Mouse (Mus musculus) brain, adult 2 months (tissue): ENCODE measurements around the gene Gm11127.
"Not testable (repeated sequence)": the region's sequence is repeated elsewhere in the genome, so short reads cannot be mapped to it uniquely, and the experiment has no call there.

Experiments
- DNase-seq: peaks from one replicate; pipeline ENCODE4 v3.0.0; 2011; ENCODE audit warnings: low read depth, low spot score

Gene Gm11127

GRCm38 (mm10) chr17:36031583-36032331, 26.4 kb downstream of the Gm11127 start:
- peak; percentile 48 for DNase-seq

GRCm38 (mm10) chr17:36030703-36031582, 27.2 kb downstream of the Gm11127 start:
- not testable (repeated sequence) for DNase-seq

DNA sequence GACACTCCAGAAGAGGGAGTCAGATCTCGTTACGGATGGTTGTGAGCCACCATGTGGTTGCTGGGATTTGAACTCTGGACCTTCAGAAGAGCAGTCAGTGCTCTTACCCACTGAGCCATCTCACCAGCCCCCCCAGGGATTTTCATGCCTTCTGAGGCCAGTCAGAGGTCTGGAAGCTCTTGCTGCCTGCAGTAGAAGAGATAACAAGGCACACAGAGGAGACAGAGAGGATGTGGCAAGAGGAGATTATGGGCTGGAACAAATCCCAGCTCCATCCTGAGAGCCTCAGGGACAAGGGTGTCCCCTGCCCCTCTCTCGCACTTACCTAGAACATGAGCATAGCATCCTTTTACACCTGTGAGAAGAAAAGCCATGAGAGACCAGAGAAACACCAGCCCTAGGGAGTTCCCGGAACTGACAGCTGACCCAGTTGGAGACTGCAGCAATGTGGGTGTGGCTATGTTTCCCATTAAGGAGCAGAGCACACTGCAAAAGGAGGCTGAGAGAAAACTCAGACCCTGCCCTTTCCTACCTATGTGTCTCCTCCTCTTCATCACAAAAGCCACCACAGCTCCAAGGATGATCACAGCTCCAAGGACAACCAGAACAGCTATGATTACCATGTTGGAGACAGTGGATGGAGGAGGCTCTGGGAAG, 28.0 kb downstream of the Gm11127 start:
- DNase-seq: not testable (repeated sequence)

DNA sequence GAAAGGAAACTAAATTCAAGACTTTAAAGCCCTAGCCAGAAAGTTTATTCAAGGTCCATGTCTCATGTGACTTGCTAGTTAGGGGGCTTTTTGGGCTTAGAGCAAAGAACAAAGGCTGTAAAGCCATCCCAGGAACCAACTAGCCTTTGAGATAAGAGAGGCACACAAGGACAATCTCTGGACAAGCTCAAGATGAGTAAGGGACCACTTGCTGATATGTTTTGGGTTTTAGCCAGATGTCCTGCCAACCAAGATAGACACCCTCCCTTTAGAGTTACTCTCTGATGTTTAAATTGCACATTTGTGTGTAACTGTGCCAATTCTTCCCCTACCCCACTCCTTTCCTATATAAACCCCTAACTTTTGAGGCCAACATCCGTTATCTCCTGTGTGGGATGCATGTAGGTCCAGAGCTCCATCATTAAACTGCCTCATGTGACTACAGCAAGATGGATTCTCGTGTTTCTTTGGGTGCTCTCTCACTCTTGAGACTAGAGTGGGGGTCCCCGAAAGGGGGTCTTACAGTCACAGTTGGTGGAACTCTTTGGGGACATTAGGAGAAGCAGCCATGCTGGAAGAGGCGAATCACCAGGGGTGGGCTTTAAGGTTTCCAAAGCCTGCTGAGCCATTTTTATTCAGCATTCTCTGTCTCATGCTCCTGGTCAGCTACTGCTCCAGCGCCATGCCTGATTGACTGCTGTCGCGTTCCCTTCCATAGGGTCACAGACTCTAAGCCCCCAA, 29.1 kb downstream of the Gm11127 start:
- DNase-seq: no peak

DNA sequence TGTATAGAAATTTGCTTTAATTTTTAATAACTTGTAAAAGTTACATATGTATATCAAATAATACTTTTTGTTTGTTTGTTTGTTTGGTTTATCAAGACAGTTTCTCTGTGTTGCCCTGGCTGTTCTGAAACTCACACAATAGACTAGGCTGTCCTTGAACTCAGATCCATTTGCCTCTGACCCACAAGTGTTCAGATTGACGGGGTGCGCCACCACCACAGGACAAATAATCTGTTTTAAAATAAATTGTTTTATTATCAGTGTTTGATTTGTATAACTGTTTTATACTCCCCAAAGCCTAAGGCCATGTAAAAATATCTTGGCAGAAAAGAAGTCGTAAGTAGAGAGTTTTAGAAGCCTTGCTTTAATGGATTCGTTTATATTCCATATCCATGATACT, 30.5 kb downstream of the Gm11127 start:
- DNase-seq: no peak

GRCm38 (mm10) chr17:36025901-36026300, 32.3 kb downstream of the Gm11127 start:
- DNase-seq: peak; percentile 59

- DNase-seq: no peak
Measured at GRCm38 (mm10) chr17:36025197-36025596, 33.0 kb downstream of the Gm11127 start.

DNA sequence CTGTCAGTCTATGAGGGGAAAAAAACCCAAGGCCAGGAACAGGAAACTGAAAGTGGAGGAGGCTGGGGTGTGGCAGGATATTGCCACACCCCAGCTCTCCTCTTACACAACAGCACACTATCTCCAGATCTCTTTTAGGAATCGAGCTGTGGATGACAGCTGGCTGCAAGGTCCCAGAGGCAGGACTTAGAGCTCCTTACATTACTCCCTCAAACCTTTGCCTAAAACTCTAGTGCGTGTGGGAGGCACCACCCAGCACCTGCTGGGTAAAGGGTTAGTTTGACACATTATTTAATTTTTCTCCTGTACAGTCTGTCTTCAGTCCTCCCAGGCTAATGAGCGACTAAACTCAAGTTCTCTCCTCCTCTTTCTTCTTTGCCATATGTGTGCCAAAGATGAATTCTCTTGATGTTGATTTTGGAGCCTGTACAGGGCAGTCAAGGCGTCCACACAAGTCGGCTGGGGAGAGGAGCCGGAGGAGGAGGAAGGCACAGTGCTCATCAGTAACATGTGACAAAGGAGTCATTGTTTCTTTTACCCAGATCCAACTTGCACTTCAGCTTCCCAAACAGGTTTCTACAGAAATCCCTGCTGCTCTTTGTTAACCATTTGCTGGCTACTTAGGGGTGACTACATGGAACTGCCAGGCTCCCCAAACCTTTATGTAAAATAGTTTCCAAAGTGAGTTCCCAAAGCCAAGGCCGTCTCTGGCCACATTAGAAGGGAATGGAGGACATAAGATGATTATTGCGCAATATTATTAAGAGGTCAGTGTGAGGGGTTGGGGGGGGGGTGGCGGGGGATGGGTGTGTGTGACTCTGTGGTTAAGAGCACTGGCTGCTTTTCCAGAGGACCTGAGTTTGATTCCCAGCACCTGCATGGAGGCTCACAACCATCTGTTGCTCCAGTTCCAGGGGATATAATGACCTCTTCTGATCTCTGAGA, 34.2 kb downstream of the Gm11127 start:
- DNase-seq: peak; percentile 69

DNA sequence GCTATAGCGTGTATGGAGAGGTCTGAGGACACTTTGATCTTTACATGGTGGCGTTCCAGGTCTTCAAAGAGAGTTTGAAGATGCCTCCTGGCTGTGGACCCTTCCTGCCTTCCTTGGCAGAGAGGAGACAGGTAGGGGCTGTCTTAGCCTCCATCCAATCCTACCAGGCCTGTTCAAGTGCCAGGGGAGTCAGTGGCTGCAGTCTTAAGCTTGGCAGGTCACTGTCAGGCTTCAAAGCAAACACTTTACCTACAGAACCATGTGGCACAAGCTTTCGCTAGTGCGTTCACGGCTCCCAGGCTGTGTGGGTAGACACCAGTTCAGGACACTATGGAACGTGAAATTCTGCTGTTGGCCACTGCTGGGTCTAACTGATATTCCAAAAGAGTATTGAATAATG, 35.2 kb downstream of the Gm11127 start:
- DNase-seq: no peak

DNA sequence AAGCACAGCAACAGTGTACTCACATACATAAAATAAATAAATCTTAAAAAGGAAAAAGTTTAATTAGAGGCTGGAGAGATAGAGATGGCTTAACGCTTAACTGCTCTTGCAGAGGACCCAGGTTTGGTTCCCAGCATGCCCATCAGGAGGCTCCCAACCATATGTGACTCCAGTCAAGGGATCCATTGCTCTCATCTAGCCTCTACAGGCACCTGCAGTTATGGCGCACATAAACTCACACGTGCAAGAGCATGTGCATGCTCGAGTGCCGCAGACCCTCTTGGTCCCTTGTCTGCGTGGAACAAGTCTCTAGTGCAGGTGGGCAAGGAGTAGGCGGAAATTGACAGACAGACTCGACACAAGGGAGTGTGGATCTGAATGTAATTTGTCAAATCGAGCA, 36.1 kb downstream of the Gm11127 start:
- DNase-seq: no peak

GRCm38 (mm10) chr17:36021309-36021708, 36.9 kb downstream of the Gm11127 start:
- no peak for DNase-seq

GRCm38 (mm10) chr17:36020191-36021073, 37.7 kb downstream of the Gm11127 start, which contains the start of gene H2-T24:
Gene H2-T24, minus strand, starts transcription at chr17:36020560.
- peak; percentile 50 for DNase-seq

- DNase-seq: no peak
Measured at GRCm38 (mm10) chr17:36019519-36019918, 38.7 kb downstream of the Gm11127 start.

- DNase-seq: no peak
Measured at GRCm38 (mm10) chr17:36018979-36019378, 39.2 kb downstream of the Gm11127 start.

DNA sequence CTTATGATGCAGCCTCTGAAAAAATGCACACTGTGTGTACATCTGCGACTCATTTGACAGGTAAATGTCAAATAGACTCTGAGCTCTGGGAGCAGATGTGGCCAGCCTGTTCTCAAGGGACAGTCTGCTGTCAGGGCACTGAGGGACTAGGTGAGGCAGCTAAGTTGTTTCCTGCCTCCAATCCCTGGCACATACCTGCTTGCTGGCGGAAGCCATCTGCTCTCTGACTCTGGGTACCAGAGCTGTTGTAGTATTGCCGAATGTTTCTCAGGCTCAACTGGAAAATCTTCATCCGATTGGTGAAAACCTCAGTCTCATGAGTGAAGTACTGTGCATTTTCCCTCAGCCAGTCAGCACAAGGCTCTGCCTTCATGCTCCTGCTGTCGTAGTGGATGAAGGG, 41.1 kb downstream of the Gm11127 start:
- DNase-seq: no peak

- DNase-seq: no peak
Measured at GRCm38 (mm10) chr17:36014977-36015376, 43.2 kb downstream of the Gm11127 start.
